In genomic region chr2:145382908-145383770, GRCm38 (mm10) we compare ENCODE assay signal across 10 mouse cellular contexts.
DNase-seq lines count a peak whose midpoint lies in the region; ATAC-seq lines count a peak whose summit lies in the region.
"Had no signal": no experiment of that assay in that cellular context is flagged by ENCODE, and none has a peak within 500 bp of the region (broad histone marks: within the 10 kb centered on the region; RNA-seq: fewer than 3 reads in every experiment).

No protein-coding gene starts in this region.

- H3K27ac ChIP-seq in lung, embryonic 15.5 days: no peak overlapping the region
- H3K27ac ChIP-seq: macrophage had no signal

- ATAC-seq in lung, embryonic 15.5 days (ENCODE audit: borderline replicate concordance, extremely low read depth, low FRiP score, low TSS enrichment): 0 out of 2 replicates have a peak, but pooled peaks have one; percentile 35
- ATAC-seq in megakaryocyte, adult 5-6 weeks (ENCODE audit: poor library complexity, severe bottlenecking): no peak

- DNase-seq in lung, adult 18-20 months: no peak
- peak; percentile 88 for DNase-seq in cerebellum, adult 9-11 months
- DNase-seq in layer of hippocampus, postnatal 10 days (ENCODE audit: low spot score in 2 of 2): peak; percentile 36 to 41
- peak; percentile 53 to 75 for DNase-seq in right cerebral cortex, adult 2 months (ENCODE audit: low spot score in 2 of 2)
- DNase-seq in thymus, postnatal 25 days: no peak
- no peak for DNase-seq in kidney, adult 11 months

- no peaks in the 10 kb centered on the region for H3K27me3 ChIP-seq in lung, embryonic 15.5 days

- H3K36me3 ChIP-seq in lung, embryonic 15.5 days: no peaks in the 10 kb centered on the region

- no peak overlapping the region for H3K4me2 ChIP-seq in lung, embryonic 15.5 days

- H3K9me3 ChIP-seq in lung, embryonic 15.5 days: no peaks in the 10 kb centered on the region

- H3K4me3 ChIP-seq in lung, embryonic 15.5 days: no peak overlapping the region
- H3K4me3 ChIP-seq: erythroblast, embryonic 14.5 days had no signal

- 62% methylated on average over 13 of the region's 13 CpGs for WGBS in lung, embryonic 15.5 days

- H3K9ac ChIP-seq in lung, embryonic 15.5 days: no peak overlapping the region

- no peaks in the 10 kb centered on the region for H3K4me1 ChIP-seq in lung, embryonic 15.5 days

Comparison
In these comparisons a context has a peak if more than half of its experiments do, and no peak if none do; other contexts are left out.
1. DNase-seq: peak in cerebellum, adult 9-11 months (single experiment), layer of hippocampus, postnatal 10 days (2 of 2) and right cerebral cortex, adult 2 months (2 of 2); none in lung, adult 18-20 months (0 of 2), thymus, postnatal 25 days (single experiment) and kidney, adult 11 months (single experiment).